Mouse (Mus musculus) heart, adult 2 months (tissue): ENCODE measurements around the gene Ccdc186.

Experiments
- CTCF ChIP-seq: fragments of 200-600 bp; IDR thresholded peaks from 2 replicates; pipeline ENCODE4 v1.8.1; 2022; ENCODE audit warnings: antibody characterized with exemption, mild to moderate bottlenecking, moderate library complexity
- POLR2A ChIP-seq: fragments of 200-500 bp; IDR thresholded peaks from 2 replicates; pipeline ENCODE4 v1.6.1; 2011; ENCODE audit warnings: mild to moderate bottlenecking, low read depth, low read length, control low read depth; ENCODE audit not compliant: insufficient read depth

DNA sequence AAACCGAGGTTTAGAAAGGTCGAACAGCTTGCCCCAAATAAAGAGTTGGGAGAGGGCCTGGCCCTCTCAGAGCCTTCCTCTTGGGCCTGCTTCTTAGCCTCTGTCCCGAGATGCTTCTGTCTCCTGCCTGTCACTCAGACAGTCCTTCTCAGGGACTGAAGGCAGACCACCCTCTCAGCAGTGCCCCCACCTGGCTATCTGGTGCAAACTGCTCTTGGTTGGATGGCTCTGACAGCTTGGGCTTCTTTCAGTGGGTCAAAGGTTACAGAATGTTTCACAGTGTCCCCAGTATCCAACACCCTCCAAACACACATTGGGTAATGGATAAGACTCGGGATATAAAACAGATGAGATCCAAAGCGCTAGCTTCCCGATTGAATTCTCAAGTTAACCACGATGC, 76.9 kb downstream of the Ccdc186 start:
- TF ChIP-seq POLR2A (peak; percentile 39; the same call in 1 of the 2 replicates), CTCF (peak; percentile 63)
